Mouse (Mus musculus) CD4-positive, CD25-positive, alpha-beta regulatory T cell, adult 4 months (primary cell): ENCODE measurements around the gene Map3k6. TPM values are rescaled to one million over a fixed set of nuclear protein-coding genes. Genes with fewer than 3 reads are reported as not detected.
A peak's percentile ranks its signal among the peaks of the same experiment; 100 is the strongest.

Source experiments
- ATAC-seq: one replicate; pipeline ENCODE4 v1.8.0; 2017
- polyA plus RNA-seq, 2 experiments: library from polyadenylated mRNA; unstranded; fragments of 100-300 nt; shearing (Covaris generic); gene quantifications; one replicate each; pipeline ENCODE4 v1.2.1; 2017

Gene Map3k6
- polyA plus RNA-seq, 2 experiments from 2014 or later = 0.62 TPM; not detected in 1

- no peak for ATAC-seq
These were observed 16.2 kb downstream of the Map3k6 start for GRCm38 (mm10) chr4:133256820-133257219.

GRCm38 (mm10) chr4:133257230-133257629 lies 16.6 kb downstream of the Map3k6 start:
- ATAC-seq = no peak

- no peak for ATAC-seq
These were observed 17.3 kb downstream of the Map3k6 start for GRCm38 (mm10) chr4:133257798-133258408.

GRCm38 (mm10) chr4:133261641-133262374 lies 21.2 kb downstream of the Map3k6 start:
- ATAC-seq = peak; percentile 61

- ATAC-seq = no peak
These were observed 21.8 kb downstream of the Map3k6 start for GRCm38 (mm10) chr4:133262375-133262765.

GRCm38 (mm10) chr4:133262882-133263281 lies 22.3 kb downstream of the Map3k6 start, which contains the start of gene Sytl1:
Gene Sytl1, minus strand, starts transcription at chr4:133263113.
- peak; percentile 60 for ATAC-seq

- peak; percentile 44 for ATAC-seq
These were observed 23.1 kb downstream of the Map3k6 start for GRCm38 (mm10) chr4:133263756-133264155.

GRCm38 (mm10) chr4:133264559-133264958 lies 23.9 kb downstream of the Map3k6 start:
- ATAC-seq = no peak

- ATAC-seq = no peak
These were observed 24.7 kb downstream of the Map3k6 start for GRCm38 (mm10) chr4:133265297-133265696.

GRCm38 (mm10) chr4:133265759-133266158 lies 25.1 kb downstream of the Map3k6 start:
- no peak for ATAC-seq

GRCm38 (mm10) chr4:133266248-133266880 lies 25.7 kb downstream of the Map3k6 start:
- ATAC-seq = no peak

- no peak for ATAC-seq
These were observed 28.3 kb downstream of the Map3k6 start for GRCm38 (mm10) chr4:133268931-133269330.

GRCm38 (mm10) chr4:133269596-133269995 lies 29.0 kb downstream of the Map3k6 start:
- no peak for ATAC-seq

- no peak for ATAC-seq
These were observed 30.3 kb downstream of the Map3k6 start for GRCm38 (mm10) chr4:133270929-133271328.

GRCm38 (mm10) chr4:133277104-133278026 lies 36.7 kb downstream of the Map3k6 start, which contains the start of gene Tmem222:
Gene Tmem222, minus strand, starts transcription at chr4:133277792.
- peak; percentile 88 for ATAC-seq

GRCm38 (mm10) chr4:133278067-133278466 lies 37.4 kb downstream of the Map3k6 start:
- ATAC-seq = peak; percentile 19

GRCm38 (mm10) chr4:133278482-133278881 lies 37.9 kb downstream of the Map3k6 start:
- ATAC-seq = no peak

- no peak for ATAC-seq
These were observed 40.9 kb downstream of the Map3k6 start for GRCm38 (mm10) chr4:133281513-133281912.

GRCm38 (mm10) chr4:133281951-133282481 lies 41.4 kb downstream of the Map3k6 start:
- ATAC-seq = no peak

GRCm38 (mm10) chr4:133282656-133283055 lies 42.0 kb downstream of the Map3k6 start:
- no peak for ATAC-seq

- no peak for ATAC-seq
These were observed 44.7 kb downstream of the Map3k6 start for GRCm38 (mm10) chr4:133285299-133285698.

GRCm38 (mm10) chr4:133285950-133286349 lies 45.3 kb downstream of the Map3k6 start:
- no peak for ATAC-seq
